Mouse (Mus musculus) spleen, embryonic (tissue): ENCODE measurements at regions not wholly inside any gene's neighbourhood (a gene's known extent, or its start where the extent isn't known, plus 50 kb on each side); places are given as distances from the start of the nearest gene placed in this dataset.
"Not testable (repeated sequence)": the region's sequence is repeated elsewhere in the genome, so short reads cannot be mapped to it uniquely, and the experiment has no call there.

ENCODE experiments used
- CTCF ChIA-PET: fragments of 350-600 bp; sonication (Branson Sonifier 250); formaldehyde crosslinking; loops from one replicate; lab custom pipeline; 2022; lab: Charles Lee

- CTCF ChIA-PET: no interaction called here
Measured at GRCm38 (mm10) chr5:64681161-64681560, 122.0 kb upstream of the Klf3 start.

DNA sequence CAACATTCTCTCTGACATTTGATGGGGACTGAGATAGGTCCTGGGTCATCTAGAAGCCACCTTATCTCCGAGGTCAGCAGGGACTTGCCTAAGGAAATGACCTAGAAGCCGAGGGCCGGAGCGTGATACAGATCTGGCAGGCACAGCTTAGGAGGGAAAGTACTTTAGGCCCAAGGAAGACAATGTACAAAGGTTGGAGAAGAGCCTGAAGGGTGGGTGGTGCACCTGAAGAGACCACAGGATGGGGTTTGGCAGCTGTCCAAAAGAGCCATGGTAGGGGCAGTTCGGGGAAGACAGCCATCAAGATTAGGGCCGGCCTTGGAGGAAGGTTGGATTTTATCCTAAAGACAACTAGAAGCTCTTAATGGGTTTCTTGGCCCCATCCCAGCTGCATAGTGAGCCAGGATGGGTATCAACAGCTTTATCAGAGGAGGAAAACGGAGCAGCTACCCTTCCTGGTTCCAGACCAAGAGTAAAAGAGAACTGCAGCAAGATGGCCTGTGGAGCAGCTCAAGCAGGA is 120.8 kb upstream of the Klf3 start:
- CTCF ChIA-PET: no interaction called here

DNA sequence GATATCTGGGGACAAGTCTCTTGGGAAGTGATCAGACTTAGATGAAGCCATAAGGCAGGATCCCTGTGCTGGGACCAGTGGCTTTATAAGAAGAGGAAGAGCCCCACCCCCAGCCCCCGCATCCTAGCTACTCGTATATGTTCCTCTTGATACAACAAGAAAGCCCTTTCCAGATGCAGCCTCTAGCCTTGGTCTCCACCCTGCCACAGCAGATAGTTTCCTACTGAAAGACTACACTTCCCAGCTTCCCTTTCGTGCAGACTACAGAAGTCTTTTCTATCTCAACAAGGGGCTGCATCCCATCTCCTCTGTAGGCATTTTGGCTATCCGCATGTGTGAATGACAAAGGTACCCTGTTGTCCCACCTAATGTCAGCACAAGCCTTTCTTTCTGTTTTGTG is 119.8 kb upstream of the Klf3 start:
- CTCF ChIA-PET: no interaction called here

DNA sequence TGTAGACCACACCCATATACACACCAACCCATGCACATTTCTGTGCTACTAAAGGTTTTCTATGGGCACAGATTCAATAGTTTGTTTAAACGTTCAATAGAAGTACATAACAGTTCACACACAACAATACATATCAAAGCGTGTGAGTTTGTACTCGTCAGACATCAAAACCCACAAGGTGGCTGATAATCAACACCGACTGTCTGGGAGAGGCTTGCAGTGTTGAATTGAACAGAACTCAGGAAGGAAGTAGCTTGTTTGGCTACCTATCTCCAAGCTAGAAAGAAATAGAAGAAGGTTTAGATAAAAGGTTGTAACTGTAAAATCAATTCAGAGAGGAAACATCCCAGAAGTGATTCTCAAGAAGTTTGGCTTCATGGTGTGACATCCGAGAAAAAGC is 118.9 kb upstream of the Klf3 start:
- CTCF ChIA-PET: no interaction called here

DNA sequence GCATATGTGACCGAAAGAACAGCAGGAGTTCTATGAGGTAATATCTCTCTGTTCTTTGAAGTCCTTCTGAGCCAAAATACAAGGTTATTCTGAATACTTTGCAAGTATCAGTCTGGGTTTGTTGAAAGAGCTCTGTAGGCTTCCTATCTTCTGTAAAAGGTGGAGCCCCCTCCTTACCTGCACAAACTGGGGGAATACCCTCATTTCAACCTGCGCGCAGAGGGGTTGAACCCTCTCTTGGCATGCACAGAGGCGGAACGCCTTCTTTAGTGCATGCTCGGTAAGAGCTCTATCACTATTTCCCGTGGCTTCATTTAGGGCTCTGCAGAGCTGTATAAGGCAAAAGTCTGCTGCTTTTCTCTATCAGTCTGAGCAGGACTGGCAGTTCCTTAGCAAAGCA is 113.0 kb upstream of the Klf3 start:
- CTCF ChIA-PET: interaction anchor here (0.5 to 0.6 kb wide), 2 partner anchors 320 to 357 kb away, joined by 3 to 5 read pairs; no protein-coding TSS in a partner anchor

DNA sequence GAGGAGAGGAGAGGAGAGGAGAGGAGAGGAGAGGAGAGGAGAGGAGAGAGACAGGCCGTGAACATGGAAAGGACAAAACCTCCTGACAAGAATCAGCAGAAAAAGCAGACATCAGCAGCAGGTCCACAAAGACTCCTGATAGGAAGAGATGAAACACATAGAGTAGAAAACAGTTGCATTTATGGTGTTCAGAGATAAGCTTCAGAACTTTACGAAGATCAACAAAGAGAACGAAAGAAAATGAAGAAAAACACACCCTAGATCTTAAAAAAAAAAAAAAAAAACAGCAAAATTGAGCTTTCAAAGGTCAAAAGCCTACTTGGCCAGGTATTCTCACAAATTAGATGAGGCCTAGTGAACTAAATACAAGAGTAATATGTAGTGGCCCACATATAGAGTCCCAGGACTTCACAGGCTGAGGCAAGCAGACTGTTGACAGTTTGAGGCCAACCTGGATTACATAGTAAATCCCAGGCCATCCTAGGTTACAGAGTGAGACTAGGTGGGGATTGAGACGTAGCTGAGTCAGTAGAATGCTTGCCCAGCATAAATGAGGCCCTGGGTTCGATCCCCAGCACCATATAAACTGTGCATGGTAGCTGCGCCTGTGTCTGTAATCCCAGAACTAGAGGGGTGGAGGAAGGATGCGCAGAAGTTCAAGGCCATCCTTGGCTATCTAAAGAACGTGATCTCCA is 111.6 kb upstream of the Klf3 start:
- CTCF ChIA-PET: interaction anchor here (0.6 kb wide), 1 partner anchor 44 kb away, joined by 3 read pairs; no protein-coding TSS in a partner anchor

DNA sequence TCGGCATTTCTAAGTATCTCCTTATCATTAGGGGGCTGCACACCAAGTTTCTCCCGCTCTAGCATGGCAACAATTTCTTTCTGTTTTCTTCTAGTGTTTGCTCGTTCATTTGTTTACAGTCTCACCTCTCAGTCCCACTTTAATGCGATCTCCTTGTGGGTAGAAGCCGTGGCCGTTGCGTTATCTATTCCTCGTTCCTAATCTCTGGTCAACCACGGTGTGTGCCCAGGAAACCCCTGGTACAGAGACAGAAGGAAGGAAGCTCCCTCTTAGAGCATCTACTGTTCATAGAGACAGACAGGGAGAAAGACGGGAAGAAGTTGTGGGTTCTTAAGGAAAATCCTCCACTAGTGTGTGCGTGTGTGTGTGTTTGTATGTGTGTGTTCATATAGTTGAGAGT is 110.9 kb upstream of the Klf3 start:
- CTCF ChIA-PET: no interaction called here

DNA sequence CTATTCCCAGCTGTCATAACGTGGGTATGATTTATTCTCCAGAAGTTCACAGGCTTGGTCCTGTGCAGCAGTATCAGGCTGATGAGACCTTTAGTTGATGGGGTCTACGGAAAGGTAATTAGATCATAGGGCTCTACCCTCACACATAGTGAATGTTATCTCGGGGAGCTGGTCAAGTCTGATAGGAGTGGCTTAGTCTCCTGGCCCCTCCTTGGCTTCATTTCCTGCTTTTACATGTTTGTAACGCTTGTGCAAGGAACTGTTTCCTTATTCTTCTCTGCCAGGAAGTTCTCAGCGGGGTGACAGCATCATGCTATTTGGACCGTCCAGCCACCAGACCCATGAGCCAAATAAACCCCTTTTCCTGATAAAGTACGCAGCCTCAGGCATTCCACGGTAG is 109.6 kb upstream of the Klf3 start:
- CTCF ChIA-PET: interaction anchor here (0.5 kb wide), 1 partner anchor 43 kb away, joined by 3 read pairs; no protein-coding TSS in a partner anchor

GRCm38 (mm10) chr5:64694606-64695005 is 108.6 kb upstream of the Klf3 start:
- CTCF ChIA-PET: no interaction called here

DNA sequence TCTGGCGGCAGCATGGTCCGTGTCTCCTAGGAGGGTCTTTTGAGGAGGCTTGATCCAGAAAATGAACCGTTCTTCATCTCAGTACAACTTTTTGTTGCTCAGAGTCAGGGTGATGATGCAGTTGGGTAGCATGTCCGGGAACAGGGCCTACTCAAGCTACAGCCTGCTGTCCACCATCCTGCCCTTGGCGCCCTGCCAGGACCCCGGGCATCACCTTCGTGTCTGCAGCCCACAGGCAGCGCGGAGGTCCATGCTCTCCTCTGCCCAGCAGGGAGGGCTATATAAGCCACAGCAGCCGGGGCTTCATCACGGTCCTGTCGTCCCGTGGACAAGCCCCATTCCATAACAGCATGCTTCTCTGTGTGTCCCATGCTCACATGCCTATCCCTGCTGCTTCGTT is 107.1 kb upstream of the Klf3 start:
- CTCF ChIA-PET: no interaction called here

- CTCF ChIA-PET: interaction anchor here (0.7 kb wide), 1 partner anchor 9 kb away, joined by 6 read pairs; no protein-coding TSS in a partner anchor
Measured at GRCm38 (mm10) chr5:64697466-64697865, 105.7 kb upstream of the Klf3 start.

DNA sequence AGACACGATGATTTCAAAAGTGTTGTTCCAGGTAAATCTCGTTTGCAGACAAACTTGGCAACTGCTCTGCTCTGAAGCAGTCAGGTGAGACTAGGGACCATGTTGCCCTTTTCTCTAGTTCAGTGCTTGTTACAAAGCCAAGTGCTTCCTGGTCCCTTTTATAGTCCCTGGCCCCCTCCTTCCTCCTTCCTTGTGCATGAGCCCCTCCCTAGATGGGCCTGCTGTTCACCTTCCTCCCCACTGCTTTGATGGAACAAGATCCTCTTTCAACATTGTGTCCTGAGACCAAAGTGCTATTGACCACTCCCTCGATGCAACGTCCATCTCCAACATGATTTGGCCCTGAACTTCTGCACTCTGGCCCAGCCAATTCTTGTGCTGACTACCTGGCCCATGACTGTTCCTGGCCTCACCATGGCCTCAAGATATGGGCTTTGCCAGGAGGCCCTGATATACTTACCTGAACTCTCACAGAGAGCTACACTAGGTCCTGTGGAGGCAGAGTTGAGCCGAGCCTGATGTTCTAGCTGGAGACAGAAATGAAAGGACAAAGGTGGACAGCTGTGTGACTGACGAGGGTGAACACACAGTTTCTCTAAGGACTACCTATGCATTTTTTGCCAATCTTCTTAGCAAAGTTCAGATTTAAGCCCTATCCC is 104.6 kb upstream of the Klf3 start:
- CTCF ChIA-PET: no interaction called here

- CTCF ChIA-PET: interaction anchor here (0.5 kb wide), 1 partner anchor 329 kb away, joined by 4 read pairs; no protein-coding TSS in a partner anchor
Measured at GRCm38 (mm10) chr5:64700030-64700429, 103.2 kb upstream of the Klf3 start.

GRCm38 (mm10) chr5:64701219-64701779 is 101.9 kb upstream of the Klf3 start:
- CTCF ChIA-PET: no interaction called here

- CTCF ChIA-PET: no interaction called here
Measured at GRCm38 (mm10) chr5:64701780-64702231, 101.4 kb upstream of the Klf3 start.

DNA sequence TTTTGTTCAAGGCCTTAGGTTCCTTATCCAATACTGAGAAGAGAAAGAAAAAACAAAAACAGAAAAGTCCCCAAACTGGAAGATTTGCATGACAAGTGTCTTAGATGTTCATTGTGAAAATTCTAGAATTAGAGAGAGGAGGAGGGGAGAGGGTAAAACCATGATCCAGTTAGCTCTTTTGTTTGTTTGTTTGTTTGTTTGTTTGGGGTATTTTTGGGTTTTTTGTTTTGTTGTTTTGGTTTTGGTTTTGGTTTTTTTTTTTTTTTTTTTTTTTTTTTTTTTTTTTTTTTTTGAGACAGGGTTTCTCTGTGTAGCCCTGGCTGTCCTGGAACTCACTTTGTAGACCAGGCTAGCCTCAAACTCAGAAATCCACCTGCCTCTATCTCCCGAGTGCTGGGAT is 100.8 kb upstream of the Klf3 start:
- CTCF ChIA-PET: not testable (repeated sequence)

- CTCF ChIA-PET: no interaction called here
Measured at GRCm38 (mm10) chr5:64703091-64703872, 99.9 kb upstream of the Klf3 start.

DNA sequence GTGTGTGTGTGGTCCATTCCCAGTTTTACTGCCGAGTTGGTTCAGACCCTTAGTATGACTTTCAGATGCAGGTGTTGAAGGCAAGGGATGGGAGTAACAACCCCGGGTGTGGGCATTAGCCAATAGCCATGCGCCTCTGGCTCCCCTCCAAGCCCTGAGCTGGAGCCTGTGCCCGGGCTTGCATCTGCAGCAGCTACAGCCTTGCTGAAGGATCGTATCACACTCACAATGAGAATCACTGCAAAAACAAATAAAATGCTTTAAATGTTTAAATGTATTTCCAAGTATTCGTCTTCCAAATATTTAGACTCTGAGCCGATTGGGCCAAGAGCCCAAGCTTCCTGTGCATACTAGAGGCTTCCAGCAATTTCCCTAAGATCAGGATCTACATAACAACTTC is 99.0 kb upstream of the Klf3 start:
- CTCF ChIA-PET: no interaction called here

GRCm38 (mm10) chr5:64706586-64706985 is 96.6 kb upstream of the Klf3 start:
- CTCF ChIA-PET: interaction anchor here (0.6 kb wide), 1 partner anchor 9 kb away, joined by 6 read pairs; no protein-coding TSS in a partner anchor

DNA sequence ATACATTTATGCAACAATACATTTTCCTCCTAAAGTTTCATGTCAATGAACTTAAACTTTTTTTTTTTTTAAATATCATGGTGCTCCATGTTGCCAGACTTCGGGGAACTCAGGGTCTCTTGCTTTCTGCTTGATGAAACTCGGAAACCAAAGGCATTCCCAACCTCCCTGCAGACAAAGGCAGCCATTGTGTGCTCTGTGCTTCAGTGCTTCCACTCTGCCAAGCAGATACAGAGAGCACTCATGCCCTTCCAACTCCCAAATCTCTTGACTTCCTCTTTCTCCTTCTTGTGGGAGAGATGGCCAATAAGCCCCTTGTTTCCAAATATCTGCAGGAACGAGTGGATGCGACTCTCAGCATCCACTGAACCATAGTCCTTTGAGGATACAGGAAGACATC is 94.0 kb upstream of the Klf3 start:
- CTCF ChIA-PET: interaction anchor here (0.8 kb wide), 1 partner anchor 318 kb away, joined by 10 read pairs; no protein-coding TSS in a partner anchor

DNA sequence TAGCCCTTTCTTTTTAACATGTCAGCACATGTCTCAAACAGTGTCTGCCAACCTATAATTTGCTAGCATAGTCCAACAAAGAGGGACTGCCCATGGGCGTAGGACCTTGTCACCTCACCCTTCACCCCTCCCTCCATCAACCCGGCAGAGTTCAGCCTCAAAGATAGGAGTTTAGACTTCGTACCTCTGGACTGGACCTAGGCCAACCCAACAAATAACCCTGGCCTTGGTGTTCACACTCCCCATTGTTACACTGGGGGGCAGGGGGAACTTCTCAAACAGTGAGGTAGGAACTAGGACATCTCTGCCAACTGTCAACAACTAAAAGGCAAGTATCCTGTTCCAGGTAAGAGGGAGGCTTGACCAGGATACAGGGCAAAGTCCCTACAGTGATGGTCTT is 93.0 kb upstream of the Klf3 start:
- CTCF ChIA-PET: no interaction called here
